Mouse (Mus musculus) lung, postnatal 0 days (tissue): ENCODE data around the gene Bcar3.

ENCODE experiments used
- CTCF ChIP-seq: IDR thresholded peaks from 2 replicates; pipeline ENCODE4 v1.5.1; 2016; ENCODE audit warnings: antibody characterized with exemption, mild to moderate bottlenecking
- EP300 ChIP-seq: IDR thresholded peaks from 2 replicates; pipeline ENCODE4 v1.6.1; 2016; ENCODE audit warnings: antibody characterized with exemption, mild to moderate bottlenecking, control low read depth

- TF ChIP-seq EP300 (no peak), CTCF (no peak)
These were observed 18.8 kb upstream of the Bcar3 start for GRCm38 (mm10) chr3:122275111-122275510.
